Mouse (Mus musculus) forebrain, embryonic 14.5 days (tissue): ENCODE data around the gene Psmb6. TPM values are rescaled to one million over a fixed set of nuclear protein-coding genes. Genes with fewer than 3 reads are reported as not detected.
"Not testable (repeated sequence)": the region's sequence is repeated elsewhere in the genome, so short reads cannot be mapped to it uniquely, and the experiment has no call there.

Experiments used
- ATAC-seq: fragments of 200-750 bp; cut with Nextera tagmentation; 2 replicates; pipeline ENCODE4 v1.8.0; 2017; ENCODE audit warnings: mild to moderate bottlenecking, moderate library complexity
- DNase-seq: peaks from one replicate; pipeline ENCODE4 v3.0.0-alpha.2; 2015; ENCODE audit warnings: low spot score
- H3K27ac ChIP-seq: fragments of 300-500 bp; sonication (generic); 2 replicates; pipeline ENCODE4 v1.5.1; 2014; ENCODE audit warnings: low read depth, mild to moderate bottlenecking, control low read depth, low read length, moderate library complexity
- H3K27me3 ChIP-seq: fragments of 300-500 bp; sonication (generic); replicated peaks from 2 replicates; pipeline ENCODE4 v1.6.1; 2014; ENCODE audit warnings: low read length, control low read depth, mixed read lengths; ENCODE audit not compliant: control insufficient read depth, insufficient read depth
- H3K36me3 ChIP-seq: fragments of 300-500 bp; sonication (generic); 2 replicates; pipeline ENCODE4 v1.6.1; 2014; ENCODE audit warnings: low read length, control low read depth; ENCODE audit not compliant: control insufficient read depth, insufficient read depth
- H3K4me1 ChIP-seq: fragments of 300-500 bp; sonication (generic); 2 replicates; pipeline ENCODE4 v1.6.1; 2014; ENCODE audit warnings: antibody characterized with exemption, low read length, control low read depth; ENCODE audit not compliant: control insufficient read depth, insufficient read depth
- H3K4me2 ChIP-seq: fragments of 300-500 bp; sonication (generic); 2 replicates; pipeline ENCODE4 v1.6.1; 2014; ENCODE audit warnings: mild to moderate bottlenecking, control low read depth, low read length
- H3K4me3 ChIP-seq: fragments of 300-500 bp; sonication (generic); 2 replicates; pipeline ENCODE4 v1.5.1; 2014; ENCODE audit warnings: low read depth, low read length, control low read depth
- H3K9ac ChIP-seq: fragments of 300-500 bp; sonication (generic); 2 replicates; pipeline ENCODE4 v1.6.1; 2014; ENCODE audit warnings: mild to moderate bottlenecking, low read length, control low read depth, moderate library complexity
- H3K9me3 ChIP-seq: fragments of 300-500 bp; sonication (generic); replicated peaks from 2 replicates; pipeline ENCODE4 v1.6.1; 2016; ENCODE audit warnings: low read length, control low read depth, mixed read lengths; ENCODE audit not compliant: control insufficient read depth
- WGBS: fragments of 180-500 bp; shearing (Covaris S2); extraction: QIAGEN DNeasy Blood & Tissue Kit; methylation state at CpG from one replicate; pipeline ENCODE4 v1.1.7; 2014; 5-methylcytosine and 5-hydroxymethylcytosine counted together
- polyA plus RNA-seq: library from polyadenylated mRNA; unstranded; fragments of >200 nt; fragmentation: Nextera tagmentation; extraction: Ambion mirVana; gene quantifications from 2 replicates; pipeline ENCODE4 v1.2.1, GENCODE M21; 2014

Psmb6 gene
- polyA plus RNA-seq, 1 experiment from 2014 or later = 1,034 TPM

DNA sequence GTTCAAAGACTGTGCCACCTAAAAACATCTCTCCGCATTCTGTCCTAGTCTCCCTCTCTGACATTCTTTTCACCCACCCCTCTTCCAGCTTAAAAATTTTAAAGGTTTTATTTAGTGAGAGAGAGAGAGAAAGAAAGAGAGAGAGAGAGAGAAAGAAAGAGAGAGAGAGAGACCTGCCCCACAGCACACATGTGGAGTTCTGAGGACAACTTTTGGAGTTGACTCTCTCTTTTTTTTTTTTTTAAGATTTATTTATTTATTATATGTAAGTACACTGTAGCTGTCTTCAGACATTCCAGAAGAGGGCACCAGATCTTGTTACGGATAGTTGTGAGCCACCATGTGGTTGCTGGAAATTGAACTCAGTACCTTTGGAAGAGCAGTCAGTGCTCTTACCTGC, 5.9 kb downstream of the Psmb6 start:
- not testable (repeated sequence) for H3K4me1 ChIP-seq, H3K27me3 ChIP-seq, H3K4me2 ChIP-seq, H3K9me3 ChIP-seq, H3K9ac ChIP-seq, ATAC-seq, H3K4me3 ChIP-seq, H3K27ac ChIP-seq, DNase-seq
- 95% methylated on average over 2 of the region's 2 CpGs for WGBS
- peaks cover 31% of the 10 kb centered on the region for H3K36me3 ChIP-seq

DNA sequence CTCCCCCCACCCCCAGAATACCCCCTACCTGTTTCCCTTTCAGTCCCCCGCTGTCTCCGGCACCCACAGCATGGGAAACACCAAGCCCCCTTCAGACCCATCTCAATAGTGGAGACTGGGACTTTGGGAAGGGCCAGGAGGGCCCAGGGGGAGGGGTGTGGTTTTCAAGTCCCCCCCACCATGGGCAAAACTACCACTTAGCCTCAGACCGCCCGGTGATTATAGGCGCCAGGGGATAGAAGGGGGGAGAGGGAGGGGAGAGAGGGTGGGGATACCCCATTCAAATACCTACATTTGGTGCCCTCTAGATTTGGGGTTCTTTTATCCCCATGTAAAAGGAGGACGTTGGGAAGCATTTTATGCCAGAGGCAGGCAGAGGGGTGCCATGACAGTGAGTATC, 7.7 kb downstream of the Psmb6 start, which contains the start of gene Gm40193:
TSS of gene Gm40193 (minus strand) at position 101 of the 400 bp plus-strand sequence.
- WGBS = 85% methylated on average over 6 of the region's 6 CpGs
- H3K9ac ChIP-seq = no peak within 1 kb of the TSS
- ATAC-seq = no peak

DNA sequence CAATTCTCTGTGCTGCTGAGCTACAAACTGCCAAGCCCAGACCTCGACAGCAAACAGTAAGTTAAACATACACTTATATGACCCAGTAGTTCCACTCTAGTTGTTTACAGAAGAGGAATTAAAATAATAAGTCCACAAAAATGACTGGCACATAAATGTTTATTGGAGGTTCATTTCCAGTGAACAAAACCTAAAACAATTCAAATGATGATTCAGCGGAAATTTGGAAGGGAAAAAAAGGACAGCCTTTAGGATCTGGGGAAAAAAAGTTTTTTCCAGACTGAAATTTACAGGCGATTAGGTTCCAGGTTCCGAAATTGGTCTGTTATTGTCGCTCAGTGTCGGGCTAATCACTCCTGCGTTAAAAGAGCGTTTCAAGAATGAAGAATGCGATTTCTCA, 14.3 kb downstream of the Psmb6 start:
- WGBS = 15% methylated on average over 9 of the region's 9 CpGs
- H3K27me3 ChIP-seq = 0 out of 2 replicates have a peak, but pooled peaks cover 6% of the 10 kb centered on the region
- H3K4me3 ChIP-seq = peak overlapping the region; percentile 50
- ATAC-seq (no peak), DNase-seq (no peak)
- peak overlapping the region; percentile 60; the same call in 1 of the 2 replicates for H3K9ac ChIP-seq
- H3K4me2 ChIP-seq = peak overlapping the region; percentile 78
- H3K4me1 ChIP-seq = no peaks in the 10 kb centered on the region
- no peaks in the 10 kb centered on the region for H3K9me3 ChIP-seq
- no peak overlapping the region for H3K27ac ChIP-seq
- H3K36me3 ChIP-seq = no peaks in the 10 kb centered on the region

More for the DNA sequence above, 7.7 kb downstream of the Psmb6 start, which contains the start of gene Gm40193:
- no peak within 1 kb of the TSS for H3K4me3 ChIP-seq
- H3K9me3 ChIP-seq = no peaks in the 10 kb centered on the region
- no peak within 1 kb of the TSS for H3K27ac ChIP-seq
- H3K4me2 ChIP-seq = no peak within 1 kb of the TSS
- no peaks in the 10 kb centered on the region for H3K4me1 ChIP-seq
- H3K27me3 ChIP-seq = no peaks in the 10 kb centered on the region
- H3K36me3 ChIP-seq = peaks cover 13% of the 10 kb centered on the region
- no peak for DNase-seq

DNA sequence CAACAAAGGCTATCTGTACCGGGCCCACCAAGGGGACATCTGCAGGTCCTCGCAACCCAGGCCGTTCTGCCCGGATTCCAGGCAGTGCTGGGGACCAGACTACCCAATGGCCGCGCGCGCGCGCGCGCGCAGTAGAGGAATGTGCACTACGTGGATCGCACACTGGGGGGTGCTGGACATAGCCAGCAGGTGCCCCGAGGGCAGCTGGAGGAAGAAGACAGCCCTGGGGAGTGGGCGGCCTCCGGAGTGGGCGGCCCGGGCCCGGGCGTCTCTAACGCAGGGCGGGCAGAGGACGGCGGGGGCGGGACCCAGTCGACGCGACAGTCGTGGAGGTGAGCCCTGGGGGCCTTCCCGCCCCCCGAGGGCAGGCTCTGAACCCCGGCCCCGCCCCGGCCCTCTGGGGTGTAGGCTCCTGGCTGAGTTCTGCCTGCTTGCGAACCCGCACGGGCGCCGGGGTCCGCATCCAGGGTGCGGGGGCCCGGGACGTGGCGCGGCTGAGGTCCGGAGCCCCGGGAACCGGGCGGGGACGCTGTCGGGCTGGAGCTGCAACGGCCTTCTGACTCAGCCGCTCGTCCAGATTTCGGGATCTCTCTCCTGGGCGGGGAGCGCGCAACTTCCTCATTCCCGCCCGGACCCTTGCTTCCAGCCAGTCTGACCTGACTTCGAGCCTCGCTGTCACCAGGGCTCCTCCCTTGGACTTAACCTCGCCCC, 14.9 kb downstream of the Psmb6 start, which contains the start of gene Pld2:
TSS of gene Pld2 (plus strand) at position 188 of the 711 bp plus-strand sequence.
- H3K27ac ChIP-seq = no peak within 1 kb of the TSS
- ATAC-seq = peak; percentile 81

DNA sequence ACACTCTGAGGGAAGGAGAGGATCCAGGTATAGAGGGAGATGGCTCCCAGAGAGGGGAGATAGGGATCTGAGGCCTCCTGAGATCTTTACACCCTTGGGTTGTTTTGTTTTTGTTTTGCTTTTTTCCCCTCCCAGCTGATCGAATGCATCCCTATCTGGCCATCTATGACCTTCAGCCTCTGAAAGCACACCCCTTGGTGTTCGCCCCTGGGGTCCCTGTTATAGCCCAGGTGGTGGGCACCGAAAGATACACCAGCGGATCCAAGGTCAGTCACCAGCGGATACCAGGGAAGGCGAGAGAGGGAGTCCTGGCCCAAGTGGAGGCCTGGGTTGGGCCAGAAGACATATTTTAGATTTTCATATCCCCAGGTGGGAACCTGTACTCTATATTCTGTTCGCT, 15.8 kb downstream of the Psmb6 start:
- Histone ChIP-seq H3K4me1 (no peaks in the 10 kb centered on the region), H3K9me3 (no peaks in the 10 kb centered on the region), H3K27me3 (0 out of 2 replicates have a peak, but pooled peaks cover 6% of the 10 kb centered on the region), H3K4me3 (peak overlapping the region; percentile 50; the same call in 1 of the 2 replicates), H3K4me2 (peak overlapping the region; percentile 78; the same call in 1 of the 2 replicates), H3K27ac (no peak overlapping the region), H3K9ac (no peak overlapping the region), H3K36me3 (no peaks in the 10 kb centered on the region)
- 90% methylated on average over 7 of the region's 7 CpGs for WGBS
- DNase-seq (no peak), ATAC-seq (no peak)

More for the DNA sequence above, 14.9 kb downstream of the Psmb6 start, which contains the start of gene Pld2:
- Histone ChIP-seq H3K36me3 (no peaks in the 10 kb centered on the region), H3K4me2 (peak within 1 kb of the TSS; percentile 78), H3K4me1 (no peaks in the 10 kb centered on the region), H3K9ac (peak within 1 kb of the TSS; percentile 60), H3K9me3 (no peaks in the 10 kb centered on the region), H3K27me3 (0 out of 2 replicates have a peak, but pooled peaks cover 6% of the 10 kb centered on the region), H3K4me3 (peak within 1 kb of the TSS; percentile 50)
- peak; percentile 80 for DNase-seq
- WGBS = under 1% methylated on average over 61 of the region's 65 CpGs

DNA sequence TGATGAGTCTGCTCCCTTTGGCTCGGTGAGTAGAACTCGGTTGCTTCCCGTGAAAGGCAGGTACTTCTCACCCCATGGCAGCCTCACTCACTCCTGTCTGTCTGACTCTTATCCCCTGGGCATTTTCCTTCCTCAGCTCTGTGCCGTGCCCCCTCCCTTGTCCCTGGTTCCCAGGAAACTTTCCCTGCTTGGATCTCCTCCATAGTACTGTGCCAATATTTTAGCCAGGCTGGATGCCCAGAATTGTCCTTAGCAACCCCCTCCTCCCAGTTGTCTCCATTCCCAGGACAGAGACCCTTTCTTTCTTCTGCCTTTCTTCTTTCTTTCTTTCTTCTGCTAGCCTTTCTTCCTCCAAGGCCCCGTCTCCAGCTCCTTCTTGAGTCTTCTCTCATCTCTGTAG, 16.2 kb downstream of the Psmb6 start:
- Histone ChIP-seq H3K4me2 (no peak overlapping the region), H3K4me1 (no peaks in the 10 kb centered on the region), H3K36me3 (no peaks in the 10 kb centered on the region), H3K9ac (no peak overlapping the region), H3K27me3 (0 out of 2 replicates have a peak, but pooled peaks cover 6% of the 10 kb centered on the region), H3K4me3 (no peak overlapping the region), H3K9me3 (no peaks in the 10 kb centered on the region), H3K27ac (no peak overlapping the region)
- WGBS = 70% methylated on average over 5 of the region's 5 CpGs
- DNase-seq = peak; percentile 34
- ATAC-seq = no peak

DNA sequence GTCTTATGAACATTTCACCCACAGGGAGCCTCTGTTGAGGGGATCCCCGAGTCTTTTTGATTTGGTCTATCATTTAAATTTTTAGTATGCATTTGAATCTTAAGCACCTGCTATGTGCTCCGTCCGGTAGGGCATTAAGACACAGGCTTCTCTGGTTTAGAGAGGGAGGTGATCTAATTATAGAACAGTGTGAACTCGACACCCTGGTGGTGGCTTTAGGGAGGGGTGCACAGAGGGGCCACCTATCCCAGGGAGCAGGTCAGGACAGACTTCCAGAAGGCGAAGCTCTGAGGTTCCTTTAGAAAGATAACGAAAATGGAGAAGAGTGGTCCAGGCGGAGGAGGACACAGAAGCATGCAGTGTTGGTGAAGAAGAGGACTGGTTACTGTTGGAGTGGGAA, 19.3 kb downstream of the Psmb6 start:
- Histone ChIP-seq H3K9ac (no peak overlapping the region), H3K9me3 (no peaks in the 10 kb centered on the region), H3K27ac (no peak overlapping the region), H3K27me3 (no peaks in the 10 kb centered on the region), H3K4me3 (no peak overlapping the region), H3K4me1 (no peaks in the 10 kb centered on the region), H3K36me3 (no peaks in the 10 kb centered on the region), H3K4me2 (no peak overlapping the region)
- ATAC-seq (no peak), DNase-seq (no peak)
- 73% methylated on average over 7 of the region's 7 CpGs for WGBS

DNA sequence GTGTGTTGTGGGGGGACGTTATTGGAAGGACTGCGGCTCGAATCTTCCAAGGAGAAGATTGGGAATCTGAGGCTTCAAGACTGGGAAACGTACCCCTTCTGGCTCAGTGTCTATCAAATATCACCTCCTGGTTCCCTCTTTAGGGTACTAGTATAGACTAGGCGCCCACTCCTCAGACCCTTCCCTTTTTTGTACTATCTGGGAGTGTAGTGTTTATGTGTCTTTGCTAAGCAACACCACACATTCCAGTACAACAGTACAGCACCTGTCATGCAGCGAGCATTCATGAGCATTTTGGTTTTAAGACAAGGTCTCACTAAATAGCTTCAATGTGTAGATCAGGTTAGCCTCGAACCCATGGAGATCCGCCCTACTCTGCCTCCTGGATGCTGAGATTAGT, 26.4 kb downstream of the Psmb6 start:
- ATAC-seq (no peak), DNase-seq (no peak)
- no peak overlapping the region for H3K9ac ChIP-seq
- no peak overlapping the region for H3K4me3 ChIP-seq
- no peaks in the 10 kb centered on the region for H3K27me3 ChIP-seq
- no peaks in the 10 kb centered on the region for H3K9me3 ChIP-seq
- no peak overlapping the region for H3K27ac ChIP-seq
- WGBS = 87% methylated on average over 8 of the region's 8 CpGs
- no peaks in the 10 kb centered on the region for H3K36me3 ChIP-seq
- H3K4me1 ChIP-seq = no peaks in the 10 kb centered on the region
- no peak overlapping the region for H3K4me2 ChIP-seq

DNA sequence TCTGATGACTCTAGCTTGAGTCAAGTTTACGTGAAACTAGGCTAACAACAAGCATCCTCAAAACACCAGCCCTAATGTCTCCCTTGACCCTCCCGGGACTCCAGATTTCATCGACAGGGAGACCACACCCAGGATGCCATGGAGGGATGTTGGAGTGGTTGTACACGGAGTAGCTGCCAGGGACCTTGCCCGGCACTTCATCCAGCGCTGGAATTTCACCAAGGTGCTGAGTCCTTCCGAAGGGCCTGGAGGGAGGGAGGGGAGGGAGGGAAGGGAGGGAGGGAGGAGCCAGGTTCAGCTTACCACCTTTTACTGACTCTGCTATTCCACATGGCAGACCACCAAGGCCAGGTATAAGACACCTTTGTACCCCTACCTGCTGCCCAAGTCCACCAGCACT, 28.8 kb downstream of the Psmb6 start:
- WGBS = 30% methylated on average over 7 of the region's 7 CpGs
- no peak overlapping the region for H3K4me2 ChIP-seq
- DNase-seq = no peak
- no peak overlapping the region for H3K9ac ChIP-seq
- no peaks in the 10 kb centered on the region for H3K27me3 ChIP-seq
- no peak overlapping the region for H3K27ac ChIP-seq
- no peaks in the 10 kb centered on the region for H3K36me3 ChIP-seq
- H3K4me1 ChIP-seq = no peaks in the 10 kb centered on the region
- no peak overlapping the region for H3K4me3 ChIP-seq
- H3K9me3 ChIP-seq = no peaks in the 10 kb centered on the region
- ATAC-seq = no peak
